Mouse (Mus musculus): ENCODE data around the gene Srcap. TPM values are rescaled to one million over a fixed set of nuclear protein-coding genes. Genes with fewer than 3 reads are reported as not detected.

Gene Srcap
- polyA plus RNA-seq, 1 experiment from 2014 or later = 24.1 TPM

GRCm38 (mm10) chr7:127583260-127583659 is 71.5 kb downstream of the Srcap start:
- TF ChIP-seq CTCF (IDR thresholded peaks at IDR 0.05; ENCODE audit: low read depth) = no peak
- H3K27me3 ChIP-seq (ENCODE audit: insufficient read depth, low read length) = no peaks in the 10 kb centered on the region
- no peaks in the 10 kb centered on the region for H3K4me1 ChIP-seq (replicated peaks; ENCODE audit: insufficient read depth, low read length)
- H3K4me2 ChIP-seq (ENCODE audit: low read length) = no peak overlapping the region
- H3K27ac ChIP-seq = no peak overlapping the region
- peaks cover 32% of the 10 kb centered on the region for H3K36me3 ChIP-seq (ENCODE audit: insufficient read depth, low read length)
- ATAC-seq (replicated peaks; ENCODE audit: low FRiP score, low read depth) (no peak), DNase-seq (ENCODE audit: low spot score) (no peak)
- no peak overlapping the region for H3K4me3 ChIP-seq (replicated peaks; ENCODE audit: low read depth, low read length)
- no peaks in the 10 kb centered on the region for H3K9me3 ChIP-seq (replicated peaks; ENCODE audit: low read length)
- 92% methylated on average over 6 of the region's 6 CpGs for WGBS
- no peak overlapping the region for H3K9ac ChIP-seq (ENCODE audit: low read depth, low read length)

- DNase-seq (ENCODE audit: low spot score) = no peak
- Histone ChIP-seq H3K9ac (ENCODE audit: low read depth, low read length) (no peak overlapping the region), H3K27ac (no peak overlapping the region), H3K9me3 (replicated peaks; ENCODE audit: low read length) (no peaks in the 10 kb centered on the region), H3K36me3 (ENCODE audit: insufficient read depth, low read length) (peaks cover 25% of the 10 kb centered on the region), H3K27me3 (ENCODE audit: insufficient read depth, low read length) (no peaks in the 10 kb centered on the region), H3K4me3 (replicated peaks; ENCODE audit: low read depth, low read length) (no peak overlapping the region), H3K4me2 (ENCODE audit: low read length) (no peak overlapping the region), H3K4me1 (replicated peaks; ENCODE audit: insufficient read depth, low read length) (peaks cover 5% of the 10 kb centered on the region; the same call in 1 of the 2 replicates)
- no peak for TF ChIP-seq CTCF (IDR thresholded peaks at IDR 0.05; ENCODE audit: low read depth)
- 86% methylated on average over 7 of the region's 7 CpGs for WGBS
- no peak for ATAC-seq (replicated peaks; ENCODE audit: low FRiP score, low read depth)
These were observed 73.2 kb downstream of the Srcap start for GRCm38 (mm10) chr7:127585031-127585430.

GRCm38 (mm10) chr7:127586149-127586548 is 74.4 kb downstream of the Srcap start:
- peaks cover 5% of the 10 kb centered on the region; the same call in 1 of the 2 replicates for H3K4me1 ChIP-seq (replicated peaks; ENCODE audit: insufficient read depth, low read length)
- H3K4me3 ChIP-seq (replicated peaks; ENCODE audit: low read depth, low read length) = no peak overlapping the region
- TF ChIP-seq CTCF (IDR thresholded peaks at IDR 0.05; ENCODE audit: low read depth) = no peak
- peaks cover 28% of the 10 kb centered on the region for H3K36me3 ChIP-seq (ENCODE audit: insufficient read depth, low read length)
- H3K27me3 ChIP-seq (ENCODE audit: insufficient read depth, low read length) = no peaks in the 10 kb centered on the region
- DNase-seq (ENCODE audit: low spot score) (no peak), ATAC-seq (replicated peaks; ENCODE audit: low FRiP score, low read depth) (no peak)
- 84% methylated on average over 6 of the region's 6 CpGs for WGBS
- H3K9me3 ChIP-seq (replicated peaks; ENCODE audit: low read length) = no peaks in the 10 kb centered on the region
- no peak overlapping the region for H3K27ac ChIP-seq
- no peak overlapping the region for H3K4me2 ChIP-seq (ENCODE audit: low read length)
- no peak overlapping the region for H3K9ac ChIP-seq (ENCODE audit: low read depth, low read length)

- WGBS = 52% methylated on average over 5 of the region's 5 CpGs
- TF ChIP-seq CTCF (IDR thresholded peaks at IDR 0.05; ENCODE audit: low read depth) = no peak
- Histone ChIP-seq H3K9ac (ENCODE audit: low read depth, low read length) (peak overlapping the region; percentile 43; the same call in 1 of the 2 replicates), H3K4me1 (replicated peaks; ENCODE audit: insufficient read depth, low read length) (peaks cover 5% of the 10 kb centered on the region; the same call in 1 of the 2 replicates), H3K27me3 (ENCODE audit: insufficient read depth, low read length) (no peaks in the 10 kb centered on the region), H3K36me3 (ENCODE audit: insufficient read depth, low read length) (peaks cover 36% of the 10 kb centered on the region), H3K27ac (no peak overlapping the region), H3K4me3 (replicated peaks; ENCODE audit: low read depth, low read length) (peak overlapping the region; percentile 82; the same call in 1 of the 2 replicates), H3K9me3 (replicated peaks; ENCODE audit: low read length) (no peaks in the 10 kb centered on the region), H3K4me2 (ENCODE audit: low read length) (peak overlapping the region; percentile 85)
- DNase-seq (ENCODE audit: low spot score) = no peak
- no peak for ATAC-seq (replicated peaks; ENCODE audit: low FRiP score, low read depth)
These were observed 75.4 kb downstream of the Srcap start for GRCm38 (mm10) chr7:127587196-127587595.

GRCm38 (mm10) chr7:127588011-127588871 is 76.5 kb downstream of the Srcap start, which contains the start of the genes Ccdc189 and Rnf40:
Gene Ccdc189, minus strand, starts transcription at chr7:127588595.
Gene Rnf40, plus strand, starts transcription at chr7:127588767.
- Histone ChIP-seq H3K27ac (peak within 1 kb of the TSS; percentile 72), H3K4me2 (ENCODE audit: low read length) (peak within 1 kb of the TSS; percentile 85), H3K9me3 (replicated peaks; ENCODE audit: low read length) (no peaks in the 10 kb centered on the region), H3K4me1 (replicated peaks; ENCODE audit: insufficient read depth, low read length) (peaks cover 5% of the 10 kb centered on the region; the same call in 1 of the 2 replicates), H3K4me3 (replicated peaks; ENCODE audit: low read depth, low read length) (peak within 1 kb of the TSS; percentile 82), H3K27me3 (ENCODE audit: insufficient read depth, low read length) (no peaks in the 10 kb centered on the region), H3K9ac (ENCODE audit: low read depth, low read length) (peak within 1 kb of the TSS; percentile 82), H3K36me3 (ENCODE audit: insufficient read depth, low read length) (peaks cover 36% of the 10 kb centered on the region)
- DNase-seq (ENCODE audit: low spot score) (peak; percentile 100), ATAC-seq (replicated peaks; ENCODE audit: low FRiP score, low read depth) (peak; percentile 97)
- peak; percentile 2; the same call in 1 of the 2 replicates for TF ChIP-seq CTCF (IDR thresholded peaks at IDR 0.05; ENCODE audit: low read depth)
- WGBS = under 1% methylated on average over 50 of the region's 50 CpGs

GRCm38 (mm10) chr7:127588901-127589300 is 77.1 kb downstream of the Srcap start:
- 5% methylated on average over 29 of the region's 29 CpGs for WGBS
- no peak for TF ChIP-seq CTCF (IDR thresholded peaks at IDR 0.05; ENCODE audit: low read depth)
- peak overlapping the region; percentile 82 for H3K4me3 ChIP-seq (replicated peaks; ENCODE audit: low read depth, low read length)
- peak overlapping the region; percentile 79 for H3K4me2 ChIP-seq (ENCODE audit: low read length)
- no peak for ATAC-seq (replicated peaks; ENCODE audit: low FRiP score, low read depth)
- no peaks in the 10 kb centered on the region for H3K9me3 ChIP-seq (replicated peaks; ENCODE audit: low read length)
- DNase-seq (ENCODE audit: low spot score) = no peak
- H3K9ac ChIP-seq (ENCODE audit: low read depth, low read length) = peak overlapping the region; percentile 82
- peak overlapping the region; percentile 67; the same call in 1 of the 2 replicates for H3K27ac ChIP-seq
- peaks cover 5% of the 10 kb centered on the region; the same call in 1 of the 2 replicates for H3K4me1 ChIP-seq (replicated peaks; ENCODE audit: insufficient read depth, low read length)
- peaks cover 36% of the 10 kb centered on the region for H3K36me3 ChIP-seq (ENCODE audit: insufficient read depth, low read length)
- no peaks in the 10 kb centered on the region for H3K27me3 ChIP-seq (ENCODE audit: insufficient read depth, low read length)

All from kidney, postnatal 0 days (tissue).